Mouse (Mus musculus) embryonic facial prominence, embryonic 10.5 days (tissue): ENCODE data around the gene Ube2v1. TPM values are rescaled to one million over a fixed set of nuclear protein-coding genes. Genes with fewer than 3 reads are reported as not detected.
A peak's percentile ranks its signal among the peaks of the same experiment; 100 is the strongest.

ENCODE experiments used
- DNase-seq: peaks from one replicate; pipeline ENCODE4 v3.0.0-alpha.2; 2017; ENCODE audit warnings: low spot score
- H3K27ac ChIP-seq: fragments of 300-500 bp; sonication (generic); replicated peaks from 2 replicates; pipeline ENCODE4 v1.5.1; 2016; ENCODE audit warnings: mild to moderate bottlenecking
- H3K27me3 ChIP-seq: fragments of 300-500 bp; sonication (generic); replicated peaks from 2 replicates; pipeline ENCODE4 v1.6.1; 2016; ENCODE audit warnings: low read depth, mild to moderate bottlenecking; ENCODE audit not compliant: poor library complexity, severe bottlenecking
- H3K36me3 ChIP-seq: fragments of 300-500 bp; sonication (generic); replicated peaks from 2 replicates; pipeline ENCODE4 v1.6.1; 2016; ENCODE audit warnings: mild to moderate bottlenecking, moderate library complexity
- H3K4me1 ChIP-seq: fragments of 300-500 bp; sonication (generic); 2 replicates; pipeline ENCODE4 v1.6.1; 2016
- H3K4me3 ChIP-seq: fragments of 300-500 bp; sonication (generic); 2 replicates; pipeline ENCODE4 v1.5.1; 2016; ENCODE audit warnings: mild to moderate bottlenecking, moderate library complexity
- H3K9me3 ChIP-seq: fragments of 300-500 bp; sonication (generic); 2 replicates; pipeline ENCODE4 v1.6.1; 2016; ENCODE audit warnings: mild to moderate bottlenecking
- WGBS: fragments of 180-500 bp; shearing (Covaris S2); methylation state at CpG from one replicate; pipeline ENCODE4 v1.1.7; 2016; 5-methylcytosine and 5-hydroxymethylcytosine counted together
- polyA plus RNA-seq: library from polyadenylated mRNA; unstranded; fragments of >200 nt; fragmentation: Nextera tagmentation; extraction: Ambion mirVana; gene quantifications from 2 replicates; pipeline ENCODE4 v1.2.1, GENCODE M21; 2016

Ube2v1 gene
- polyA plus RNA-seq, 1 experiment from 2014 or later = 384 TPM

- DNase-seq = no peak
- H3K4me1 ChIP-seq = peaks cover 85% of the 10 kb centered on the region
- no peaks in the 10 kb centered on the region for H3K36me3 ChIP-seq
- no peaks in the 10 kb centered on the region for H3K9me3 ChIP-seq
- H3K27ac ChIP-seq = peak overlapping the region; percentile 91
- H3K27me3 ChIP-seq = no peaks in the 10 kb centered on the region; the same call in 1 of the 2 replicates
- H3K4me3 ChIP-seq = peak overlapping the region; percentile 49
- WGBS = 21% methylated on average over 4 of the region's 4 CpGs
Observed at GRCm38 (mm10) chr2:167596262-167596661, 35.6 kb downstream of the Ube2v1 start.

- Histone ChIP-seq H3K4me3 (peak overlapping the region; percentile 49), H3K27me3 (no peaks in the 10 kb centered on the region; the same call in 1 of the 2 replicates), H3K4me1 (peaks cover 82% of the 10 kb centered on the region), H3K36me3 (no peaks in the 10 kb centered on the region), H3K27ac (peak overlapping the region; percentile 91), H3K9me3 (no peaks in the 10 kb centered on the region)
- WGBS = 21% methylated on average over 14 of the region's 14 CpGs
- DNase-seq = peak; percentile 92
Observed at GRCm38 (mm10) chr2:167595761-167596171, 36.1 kb downstream of the Ube2v1 start.

- WGBS = 29% methylated on average over 10 of the region's 10 CpGs
- H3K4me3 ChIP-seq = no peak overlapping the region
- no peaks in the 10 kb centered on the region for H3K9me3 ChIP-seq
- H3K36me3 ChIP-seq = no peaks in the 10 kb centered on the region
- H3K27me3 ChIP-seq = no peaks in the 10 kb centered on the region; the same call in 1 of the 2 replicates
- peak; percentile 47 for DNase-seq
- peak overlapping the region; percentile 91 for H3K27ac ChIP-seq
- H3K4me1 ChIP-seq = peaks cover 76% of the 10 kb centered on the region
Observed at GRCm38 (mm10) chr2:167594444-167594934, 37.4 kb downstream of the Ube2v1 start.

GRCm38 (mm10) chr2:167593551-167594250 lies 38.2 kb downstream of the Ube2v1 start:
- no peak for DNase-seq
- no peaks in the 10 kb centered on the region; the same call in 1 of the 2 replicates for H3K27me3 ChIP-seq
- WGBS = 83% methylated on average over 4 of the region's 4 CpGs
- no peaks in the 10 kb centered on the region for H3K9me3 ChIP-seq
- H3K4me1 ChIP-seq = peaks cover 76% of the 10 kb centered on the region
- H3K36me3 ChIP-seq = no peaks in the 10 kb centered on the region
- 0 out of 2 replicates have a peak overlapping the region, but pooled peaks have one; percentile 13 for H3K4me3 ChIP-seq
- peak overlapping the region; percentile 91 for H3K27ac ChIP-seq

GRCm38 (mm10) chr2:167588774-167589577 lies 42.9 kb downstream of the Ube2v1 start:
- DNase-seq = peak; percentile 48
- peaks cover 68% of the 10 kb centered on the region for H3K4me1 ChIP-seq
- H3K9me3 ChIP-seq = no peaks in the 10 kb centered on the region
- 0 out of 2 replicates have a peak, but pooled peaks cover 3% of the 10 kb centered on the region for H3K27me3 ChIP-seq
- H3K4me3 ChIP-seq = peak overlapping the region; percentile 42
- WGBS = 10% methylated on average over 21 of the region's 21 CpGs
- no peaks in the 10 kb centered on the region for H3K36me3 ChIP-seq
- peak overlapping the region; percentile 83 for H3K27ac ChIP-seq

- H3K4me3 ChIP-seq = no peak overlapping the region
- no peaks in the 10 kb centered on the region for H3K36me3 ChIP-seq
- 18% methylated on average over 9 of the region's 9 CpGs for WGBS
- no peaks in the 10 kb centered on the region for H3K9me3 ChIP-seq
- DNase-seq = peak; percentile 57
- 0 out of 2 replicates have a peak, but pooled peaks cover 3% of the 10 kb centered on the region for H3K27me3 ChIP-seq
- peaks cover 80% of the 10 kb centered on the region for H3K4me1 ChIP-seq
- H3K27ac ChIP-seq = peak overlapping the region; percentile 86
Observed at GRCm38 (mm10) chr2:167586976-167587375, 44.9 kb downstream of the Ube2v1 start.

- H3K27ac ChIP-seq = peak overlapping the region; percentile 86
- 6% methylated on average over 8 of the region's 8 CpGs for WGBS
- H3K4me1 ChIP-seq = peaks cover 84% of the 10 kb centered on the region
- H3K9me3 ChIP-seq = no peaks in the 10 kb centered on the region
- no peak overlapping the region for H3K4me3 ChIP-seq
- peak; percentile 54 for DNase-seq
- no peaks in the 10 kb centered on the region for H3K36me3 ChIP-seq
- H3K27me3 ChIP-seq = 0 out of 2 replicates have a peak, but pooled peaks cover 3% of the 10 kb centered on the region
Observed at GRCm38 (mm10) chr2:167586041-167586440, 45.9 kb downstream of the Ube2v1 start.

GRCm38 (mm10) chr2:167585273-167585672 lies 46.6 kb downstream of the Ube2v1 start:
- DNase-seq = no peak
- Histone ChIP-seq H3K27me3 (0 out of 2 replicates have a peak, but pooled peaks cover 3% of the 10 kb centered on the region), H3K9me3 (no peaks in the 10 kb centered on the region), H3K4me1 (peaks cover 78% of the 10 kb centered on the region), H3K36me3 (no peaks in the 10 kb centered on the region), H3K27ac (peak overlapping the region; percentile 86), H3K4me3 (no peak overlapping the region)
- WGBS = 60% methylated on average over 2 of the region's 2 CpGs

- WGBS = 27% methylated on average over 10 of the region's 10 CpGs
- H3K27me3 ChIP-seq = 0 out of 2 replicates have a peak, but pooled peaks cover 3% of the 10 kb centered on the region
- no peaks in the 10 kb centered on the region for H3K36me3 ChIP-seq
- H3K4me1 ChIP-seq = peaks cover 73% of the 10 kb centered on the region
- H3K4me3 ChIP-seq = no peak overlapping the region; the same call in 1 of the 2 replicates
- H3K27ac ChIP-seq = peak overlapping the region; percentile 85
- DNase-seq = peak; percentile 77
- H3K9me3 ChIP-seq = no peaks in the 10 kb centered on the region
Observed at GRCm38 (mm10) chr2:167583161-167583952, 48.5 kb downstream of the Ube2v1 start.

GRCm38 (mm10) chr2:167578521-167578920 lies 53.4 kb downstream of the Ube2v1 start:
- DNase-seq = peak; percentile 54
- WGBS = 41% methylated on average over 5 of the region's 5 CpGs

GRCm38 (mm10) chr2:167577186-167577785 lies 54.6 kb downstream of the Ube2v1 start:
- Histone ChIP-seq H3K4me1 (peaks cover 44% of the 10 kb centered on the region), H3K4me3 (no peak overlapping the region), H3K27ac (peak overlapping the region; percentile 8; the same call in 1 of the 2 replicates), H3K27me3 (no peaks in the 10 kb centered on the region), H3K36me3 (no peaks in the 10 kb centered on the region), H3K9me3 (no peaks in the 10 kb centered on the region)
- DNase-seq = no peak
- 55% methylated on average over 9 of the region's 9 CpGs for WGBS

More at GRCm38 (mm10) chr2:167578521-167578920, 53.4 kb downstream of the Ube2v1 start:
- no peak overlapping the region for H3K4me3 ChIP-seq
- no peaks in the 10 kb centered on the region for H3K9me3 ChIP-seq
- H3K27me3 ChIP-seq = no peaks in the 10 kb centered on the region
- H3K36me3 ChIP-seq = no peaks in the 10 kb centered on the region
- H3K27ac ChIP-seq = peak overlapping the region; percentile 63
- H3K4me1 ChIP-seq = peaks cover 53% of the 10 kb centered on the region
